Mouse (Mus musculus) frontal cortex, postnatal 14 days (tissue): Measurements from ENCODE around the gene Mepce.

Source experiments
- DNase-seq, 2 experiments: peaks; one replicate each; pipeline ENCODE4 v3.0.0; 2022; ENCODE audit warnings: low spot score in 2 of 2

The Mepce gene

DNA sequence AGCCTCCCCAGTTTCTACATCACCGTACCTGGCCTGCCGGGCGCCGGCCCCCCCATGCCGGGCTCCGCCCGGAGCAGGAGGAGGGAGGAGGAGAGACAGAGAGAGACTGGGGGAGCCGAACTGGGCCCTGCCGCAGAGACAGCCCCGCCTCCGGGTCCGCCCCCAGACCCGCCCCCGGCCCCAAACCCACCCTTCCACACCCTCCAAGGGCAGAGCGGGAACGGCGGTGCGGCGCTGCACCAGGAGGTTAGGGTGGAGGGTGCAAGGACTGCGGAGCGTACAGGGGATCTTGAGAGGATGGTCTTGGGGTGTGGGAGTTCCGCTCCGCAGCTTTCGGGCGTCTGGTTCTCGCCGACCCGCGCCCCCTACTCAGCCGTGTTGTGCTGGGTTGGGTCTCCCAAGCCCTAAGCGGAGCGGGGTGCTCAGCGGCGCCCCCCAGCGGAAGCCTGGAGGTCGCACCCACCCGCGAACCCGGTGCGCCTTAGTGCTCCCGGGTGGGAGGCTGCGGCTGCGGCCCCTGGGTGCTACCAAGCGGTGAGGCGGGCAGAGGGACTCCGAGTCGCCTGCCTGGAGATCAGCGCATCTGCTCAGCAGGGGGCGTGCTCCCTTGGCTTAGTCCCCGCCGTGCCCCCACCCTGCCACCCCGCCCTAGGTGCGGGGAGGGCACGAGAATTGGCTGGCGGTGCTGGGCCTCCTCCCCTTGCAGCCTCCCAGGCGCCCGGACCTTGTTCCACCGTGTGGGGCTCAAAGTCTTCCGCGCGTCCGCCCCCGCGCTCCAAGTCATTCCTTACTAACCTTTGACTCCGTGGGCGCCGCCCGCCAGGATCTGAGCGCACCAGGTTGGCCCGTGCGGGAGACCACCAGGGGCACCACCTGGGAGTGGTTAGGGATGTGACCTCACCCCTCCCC lies 46.2 kb downstream of the Mepce start, which contains the start of gene Nyap1:
Gene Nyap1 (minus strand): TSS at position 585 of the 909 bp plus-strand sequence.
- peak; percentile 74 to 78 for DNase-seq

- DNase-seq = no peak
Measured at GRCm38 (mm10) chr5:137740506-137740905, 46.9 kb downstream of the Mepce start.

DNA sequence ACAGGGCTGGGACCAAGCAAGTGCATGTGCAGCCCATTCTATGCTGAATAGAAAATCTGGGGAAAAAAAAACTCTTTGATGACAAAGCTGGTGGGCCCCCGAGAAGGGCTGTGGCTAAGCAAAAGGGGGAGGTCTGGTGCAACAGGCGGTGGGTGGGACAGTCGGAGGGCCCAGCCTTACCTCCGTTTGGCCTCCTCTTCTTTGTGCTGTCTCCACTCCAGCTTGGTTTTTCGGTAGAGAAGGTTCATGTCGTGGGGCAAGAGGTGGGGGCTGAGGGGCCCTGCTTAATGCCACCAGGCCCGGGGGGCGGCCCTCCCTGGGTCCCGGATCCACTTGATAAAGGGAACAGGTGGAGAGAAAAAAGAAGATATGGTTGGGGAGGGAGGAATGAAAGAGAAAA lies 48.0 kb downstream of the Mepce start:
- DNase-seq = no peak

GRCm38 (mm10) chr5:137738516-137738915 lies 48.9 kb downstream of the Mepce start:
- DNase-seq = no peak

DNA sequence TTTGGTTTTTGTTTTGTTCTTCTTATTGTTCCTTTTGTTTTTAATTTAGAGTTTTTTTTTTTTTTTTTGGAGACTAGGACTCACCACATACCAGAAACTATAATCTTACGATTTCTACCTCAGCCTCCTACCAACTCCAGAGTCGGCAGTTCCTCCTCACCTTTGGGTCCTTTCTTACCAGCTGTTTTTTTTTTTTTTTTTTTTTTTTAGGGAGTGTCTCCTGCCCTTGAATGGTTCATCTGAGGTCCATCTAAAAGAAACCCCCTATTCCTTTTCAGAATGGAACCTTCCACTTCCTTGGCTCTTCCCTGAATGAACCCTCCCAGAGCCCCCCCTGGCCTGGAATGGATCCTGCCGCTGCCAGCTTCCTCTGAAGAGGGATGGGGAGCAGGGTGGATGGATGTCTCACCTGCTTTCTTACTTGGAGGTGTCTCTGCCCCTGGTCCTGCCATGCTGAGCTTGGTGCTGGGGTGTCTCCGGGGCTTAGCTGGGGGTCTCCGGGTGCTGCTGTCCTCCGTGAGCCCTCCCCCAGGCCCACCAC lies 50.0 kb downstream of the Mepce start:
- DNase-seq = no peak

DNA sequence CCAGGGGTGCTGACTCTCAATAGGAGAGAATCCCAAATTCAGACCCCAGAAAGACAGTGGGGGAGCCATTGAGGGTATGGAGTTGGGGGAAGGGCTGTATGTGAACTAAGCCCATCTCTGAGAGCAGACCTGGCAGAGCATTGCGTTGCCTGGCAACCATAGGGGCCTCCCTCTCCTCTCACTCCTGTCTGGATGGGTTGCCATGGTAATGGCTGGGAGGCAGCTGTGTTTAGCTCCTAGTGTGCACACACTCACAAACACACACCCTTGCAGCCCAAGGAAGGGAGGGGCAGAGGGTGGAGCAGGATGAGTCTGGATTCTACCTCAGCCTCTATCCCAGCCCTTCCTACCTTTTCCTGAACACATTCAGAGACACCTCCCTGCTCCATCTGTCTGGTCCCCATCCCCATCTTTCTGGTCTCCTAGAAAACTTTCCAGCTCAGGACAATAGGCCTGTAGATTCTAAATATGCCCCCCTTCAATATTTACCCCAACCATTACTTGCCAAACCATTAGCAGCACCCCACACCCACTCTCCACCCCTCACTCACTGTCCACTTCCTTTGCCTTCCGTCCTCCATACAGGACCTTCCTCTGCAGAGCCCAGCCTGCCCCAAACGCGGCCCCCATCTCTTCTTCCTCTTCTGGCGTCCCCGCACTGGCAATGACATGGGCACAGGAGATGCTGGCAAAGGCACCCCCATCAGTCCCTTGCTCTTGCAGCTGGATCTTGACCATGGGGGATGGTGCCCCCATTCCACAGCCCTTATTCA lies 53.0 kb downstream of the Mepce start:
- DNase-seq = peak; percentile 80 to 92

GRCm38 (mm10) chr5:137733638-137734288 lies 53.7 kb downstream of the Mepce start:
- no peak for DNase-seq
